In genomic region chr12:79939436-79939835, GRCm38 (mm10) we compare ENCODE assay signal across 25 mouse cellular contexts.
DNase-seq lines count a peak whose midpoint lies in the region; ATAC-seq and TF ChIP-seq lines count a peak whose summit lies in the region.
"Had no signal": no experiment of that assay in that cellular context is flagged by ENCODE, and none has a peak within 500 bp of the region (broad histone marks: within the 10 kb centered on the region; RNA-seq: fewer than 3 reads in every experiment).

No protein-coding gene starts in this region.

- no peaks in the 10 kb centered on the region for H3K9me3 ChIP-seq in CH12.LX (replicated peaks; ENCODE audit: low read length)
- H3K9me3 ChIP-seq in stomach, postnatal 0 days (ENCODE audit: control insufficient read depth, low read length), result no peaks in the 10 kb centered on the region
- H3K9me3 ChIP-seq: embryonic facial prominence, embryonic 10.5 days; embryonic facial prominence, embryonic 12.5 days; forebrain, embryonic 13.5 days; forebrain, embryonic 15.5 days; G1E had no signal

- H3K4me2 ChIP-seq in CH12.LX (ENCODE audit: insufficient read depth, low read depth, poor library complexity, severe bottlenecking), result no peak overlapping the region
- H3K4me2 ChIP-seq in myocyte (ENCODE audit: low read depth), result no peak overlapping the region
- H3K4me2 ChIP-seq in stomach, postnatal 0 days (replicated peaks; ENCODE audit: low read depth), result no peak overlapping the region
- H3K4me2 ChIP-seq: embryonic facial prominence, embryonic 12.5 days; forebrain, embryonic 13.5 days; forebrain, embryonic 15.5 days had no signal

- H3K36me3 ChIP-seq in CH12.LX (replicated peaks in 1 of 2; ENCODE audit: control insufficient read depth in 1 of 2, insufficient read depth in 1 of 2, low read length in 1 of 2) (no peaks in the 10 kb centered on the region), myocyte (ENCODE audit: control insufficient read depth, insufficient read depth) (no peaks in the 10 kb centered on the region)
- H3K36me3 ChIP-seq in stomach, postnatal 0 days (ENCODE audit: control insufficient read depth, insufficient read depth, low read length), result no peaks in the 10 kb centered on the region
- H3K36me3 ChIP-seq: embryonic facial prominence, embryonic 10.5 days; embryonic facial prominence, embryonic 12.5 days; forebrain, embryonic 15.5 days; G1E had no signal

- H3ac ChIP-seq in myocyte (ENCODE audit: control insufficient read depth, insufficient read length), result no peak overlapping the region

- H3K4me3 ChIP-seq in CH12.LX (replicated peaks in 1 of 3; ENCODE audit: low read depth in 2 of 3, low read length in 2 of 3, poor library complexity in 1 of 3) (no peak overlapping the region), myocyte (no peak overlapping the region)
- no peak overlapping the region for H3K4me3 ChIP-seq in stomach, postnatal 0 days (ENCODE audit: low read depth, low read length)
- no peak overlapping the region for H3K4me3 ChIP-seq in layer of hippocampus, adult 2 months
- H3K4me3 ChIP-seq: embryonic facial prominence, embryonic 10.5 days; embryonic facial prominence, embryonic 12.5 days; forebrain, embryonic 13.5 days; forebrain, embryonic 15.5 days had no signal

- dilution Hi-C loops in CH12.LX (cut with MboI; ENCODE audit: extremely low pct_ligation_motif_present, extremely low pct_unique_long_range_greater_than_20kb, low sequenced_read_pairs), result no loop called here

- TF ChIP-seq EP300 in CH12.LX (IDR thresholded peaks at IDR 0.05; ENCODE audit: low read length), result no peak
- no peak for TF ChIP-seq EP300 in stomach, postnatal 0 days (optimal IDR thresholded peaks at IDR 0.05)

- ATAC-seq in megakaryocyte progenitor cell, adult 5-6 weeks (replicated peaks; ENCODE audit: poor library complexity), result peak; percentile 52
- no peak for ATAC-seq in stomach, postnatal 0 days (ENCODE audit: low FRiP score, low TSS enrichment)
- ATAC-seq: activated CD4-positive, CD25-positive, alpha-beta regulatory T cell, adult 4 months; forebrain, embryonic 13.5 days; forebrain, embryonic 15.5 days; forebrain, postnatal 0 days; Patski had no signal

- H3K9ac ChIP-seq in CH12.LX (ENCODE audit: insufficient read depth, low read depth), result no peak overlapping the region
- no peak overlapping the region for H3K9ac ChIP-seq in stomach, postnatal 0 days (ENCODE audit: low read length)
- H3K9ac ChIP-seq: embryonic facial prominence, embryonic 12.5 days; forebrain, embryonic 13.5 days; forebrain, embryonic 15.5 days; forebrain, postnatal 0 days had no signal

- peaks cover 3 to 27% of the 10 kb centered on the region in 2 experiments for H3K4me1 ChIP-seq in CH12.LX (ENCODE audit: control insufficient read depth in 1 of 2, insufficient read depth in 2 of 2)
- peaks cover 5% of the 10 kb centered on the region for H3K4me1 ChIP-seq in stomach, postnatal 0 days (replicated peaks; ENCODE audit: control insufficient read depth, insufficient read depth)
- H3K4me1 ChIP-seq: forebrain, embryonic 15.5 days had no signal

- no peak for TF ChIP-seq CTCF in CH12.LX (conservative IDR thresholded peaks at IDR 0.05 in 1 of 2, IDR thresholded peaks at IDR 0.05 in 1 of 2; ENCODE audit: low read depth in 2 of 2, low read length in 2 of 2)
- no peak for TF ChIP-seq CTCF in stomach, postnatal 0 days (IDR thresholded peaks at IDR 0.05; ENCODE audit: low read depth)
- TF ChIP-seq CTCF in layer of hippocampus, adult 2 months (conservative IDR thresholded peaks at IDR 0.05), result no peak

- TF ChIP-seq POLR2A in CH12.LX (IDR thresholded peaks at IDR 0.05; ENCODE audit: low read depth, low read length) (no peak), myocyte (IDR thresholded peaks at IDR 0.05; ENCODE audit: insufficient read length, low read depth) (no peak)

- H3K79me2 ChIP-seq in CH12.LX (replicated peaks; ENCODE audit: control insufficient read depth, extremely low read depth, insufficient read depth, poor library complexity, severe bottlenecking) (no peaks in the 10 kb centered on the region), myocyte (ENCODE audit: control insufficient read depth, insufficient read depth) (no peaks in the 10 kb centered on the region)

- no peak overlapping the region for H3K27ac ChIP-seq in CH12.LX (ENCODE audit: insufficient read depth, low read depth)
- no peak overlapping the region for H3K27ac ChIP-seq in stomach, postnatal 0 days (replicated peaks)
- H3K27ac ChIP-seq in layer of hippocampus, adult 2 months, result no peak overlapping the region
- H3K27ac ChIP-seq: embryonic facial prominence, embryonic 10.5 days; embryonic facial prominence, embryonic 12.5 days; forebrain, embryonic 13.5 days; forebrain, embryonic 15.5 days had no signal

- 91% methylated on average over 9 of the region's 9 CpGs for WGBS in stomach, postnatal 0 days

- TF ChIP-seq RAD21 in CH12.LX (IDR thresholded peaks at IDR 0.05; ENCODE audit: low read depth, low read length), result no peak

- in situ Hi-C loops in CH12.LX (cut with MboI; ENCODE audit: low pct_ligation_motif_present, low pct_unique_long_range_greater_than_20kb, low sequenced_read_pairs), result no loop called here

- H3K27me3 ChIP-seq in CH12.LX (replicated peaks) (no peaks in the 10 kb centered on the region), myocyte (ENCODE audit: control insufficient read depth, insufficient read depth, insufficient read length) (no peaks in the 10 kb centered on the region)
- no peaks in the 10 kb centered on the region for H3K27me3 ChIP-seq in stomach, postnatal 0 days (ENCODE audit: control insufficient read depth, insufficient read depth, low read length)
- H3K27me3 ChIP-seq: embryonic facial prominence, embryonic 12.5 days; forebrain, embryonic 13.5 days; forebrain, embryonic 15.5 days; Patski had no signal

- DNase-seq in thymus, postnatal 0 days (ENCODE audit: low spot score), result peak; percentile 21
- no peak for DNase-seq in thymus, postnatal 14 days
- no peak for DNase-seq in CH12.LX (ENCODE audit: extremely low read depth)
- DNase-seq in natural killer cell, adult 2 months (ENCODE audit: low spot score in 2 of 2), result no peak
- DNase-seq in stomach, postnatal 0 days (ENCODE audit: low spot score), result no peak
- no peak for DNase-seq in layer of hippocampus, adult 2 months (ENCODE audit: low spot score in 2 of 2)
- DNase-seq: adrenal gland, adult 8-10 months; adrenal gland, postnatal 14 days; adrenal gland, postnatal 36 days; B cell, adult 2 months; cerebellum, adult 11-12 months; cerebellum, adult 2 months; cerebellum, adult 9-10 months; cerebellum, postnatal 10 days; cerebellum, postnatal 25 days; forebrain, postnatal 0 days had no signal

TF ChIP-seq in CH12.LX, 34 proteins besides CTCF, POLR2A, EP300 and RAD21:
- TF ChIP-seq MAX (IDR thresholded peaks at IDR 0.05; ENCODE audit: low read length) (no peak), BHLHE40 (IDR thresholded peaks at IDR 0.05; ENCODE audit: low read depth, low read length) (peak; percentile 19; the same call in 1 of the 2 replicates), MAZ (IDR thresholded peaks at IDR 0.05; ENCODE audit: low read depth, low read length) (no peak), SIN3A (IDR thresholded peaks at IDR 0.05; ENCODE audit: low read length) (no peak), POLR2AphosphoS2 (IDR thresholded peaks at IDR 0.05; ENCODE audit: low read depth, low read length) (no peak)
TF ChIP-seq in CH12.LX: peak in this region for 1.

TF ChIP-seq in myocyte, 11 proteins besides CTCF, POLR2A, EP300 and RAD21:
- peak in 2 of 3 experiments; percentile 36 to 37 for TF ChIP-seq MYOD1 (IDR thresholded peaks at IDR 0.05; ENCODE audit: control insufficient read depth in 1 of 3, insufficient read length in 2 of 3, low read depth in 2 of 3)
- no peak for TF ChIP-seq REST (IDR thresholded peaks at IDR 0.05; ENCODE audit: insufficient read depth, insufficient read length)
- TF ChIP-seq E2F4 (IDR thresholded peaks at IDR 0.05; ENCODE audit: insufficient read depth), result no peak
- TF ChIP-seq TCF3 (IDR thresholded peaks at IDR 0.05; ENCODE audit: insufficient read length, low read depth), result no peak
- no peak for TF ChIP-seq POLR2AphosphoS2 (IDR thresholded peaks at IDR 0.05; ENCODE audit: insufficient read length, low read depth)
